Mouse (Mus musculus): ENCODE data around the gene Grm8. TPM values are rescaled to one million over a fixed set of nuclear protein-coding genes. Genes with fewer than 3 reads are reported as not detected.

The Grm8 gene
- total RNA-seq, 2 experiments from 2014 or later, result 0.04 TPM; not detected in 1

- ATAC-seq (ENCODE audit: poor library complexity, severe bottlenecking), result no peak
Observed at GRCm38 (mm10) chr6:28051966-28052365, 83.0 kb downstream of the Grm8 start.

GRCm38 (mm10) chr6:28042339-28042738, 92.6 kb downstream of the Grm8 start:
- ATAC-seq (ENCODE audit: poor library complexity, severe bottlenecking), result no peak

GRCm38 (mm10) chr6:28040815-28041214, 94.2 kb downstream of the Grm8 start:
- no peak for ATAC-seq (ENCODE audit: poor library complexity, severe bottlenecking)

- no peak for ATAC-seq (ENCODE audit: poor library complexity, severe bottlenecking)
Observed at GRCm38 (mm10) chr6:28032006-28032405, 103.0 kb downstream of the Grm8 start.

GRCm38 (mm10) chr6:28017653-28018052, 117.3 kb downstream of the Grm8 start:
- ATAC-seq (ENCODE audit: poor library complexity, severe bottlenecking), result no peak

GRCm38 (mm10) chr6:28007001-28007400, 128.0 kb downstream of the Grm8 start:
- no peak for ATAC-seq (ENCODE audit: poor library complexity, severe bottlenecking)

- no peak for ATAC-seq (ENCODE audit: poor library complexity, severe bottlenecking)
Observed at GRCm38 (mm10) chr6:27997250-27997649, 137.7 kb downstream of the Grm8 start.

GRCm38 (mm10) chr6:27991241-27991640, 143.7 kb downstream of the Grm8 start:
- no peak for ATAC-seq (ENCODE audit: poor library complexity, severe bottlenecking)

GRCm38 (mm10) chr6:27982598-27982997, 152.4 kb downstream of the Grm8 start:
- no peak for ATAC-seq (ENCODE audit: poor library complexity, severe bottlenecking)

- ATAC-seq (ENCODE audit: poor library complexity, severe bottlenecking), result no peak
Observed at GRCm38 (mm10) chr6:27982021-27982420, 153.0 kb downstream of the Grm8 start.

GRCm38 (mm10) chr6:27977361-27977760, 157.6 kb downstream of the Grm8 start:
- no peak for ATAC-seq (ENCODE audit: poor library complexity, severe bottlenecking)

GRCm38 (mm10) chr6:27968859-27969258, 166.1 kb downstream of the Grm8 start:
- ATAC-seq (ENCODE audit: poor library complexity, severe bottlenecking), result no peak

GRCm38 (mm10) chr6:27967037-27967436, 167.9 kb downstream of the Grm8 start:
- no peak for ATAC-seq (ENCODE audit: poor library complexity, severe bottlenecking)

GRCm38 (mm10) chr6:27965237-27965636, 169.7 kb downstream of the Grm8 start:
- ATAC-seq (ENCODE audit: poor library complexity, severe bottlenecking), result no peak

- ATAC-seq (ENCODE audit: poor library complexity, severe bottlenecking), result no peak
Observed at GRCm38 (mm10) chr6:27963887-27964286, 171.1 kb downstream of the Grm8 start.

- no peak for ATAC-seq (ENCODE audit: poor library complexity, severe bottlenecking)
Observed at GRCm38 (mm10) chr6:27956278-27956857, 178.6 kb downstream of the Grm8 start.

- ATAC-seq (ENCODE audit: poor library complexity, severe bottlenecking), result no peak
Observed at GRCm38 (mm10) chr6:27951433-27951832, 183.5 kb downstream of the Grm8 start.

GRCm38 (mm10) chr6:27928058-27928457, 206.9 kb downstream of the Grm8 start:
- no peak for ATAC-seq (ENCODE audit: poor library complexity, severe bottlenecking)

GRCm38 (mm10) chr6:27913281-27913680, 221.7 kb downstream of the Grm8 start:
- no peak for ATAC-seq (ENCODE audit: poor library complexity, severe bottlenecking)

- no peak for ATAC-seq (ENCODE audit: poor library complexity, severe bottlenecking)
Observed at GRCm38 (mm10) chr6:27904358-27904757, 230.6 kb downstream of the Grm8 start.

GRCm38 (mm10) chr6:27902224-27902623, 232.8 kb downstream of the Grm8 start:
- ATAC-seq (ENCODE audit: poor library complexity, severe bottlenecking), result no peak

GRCm38 (mm10) chr6:27901396-27901795, 233.6 kb downstream of the Grm8 start:
- no peak for ATAC-seq (ENCODE audit: poor library complexity, severe bottlenecking)

GRCm38 (mm10) chr6:27895153-27895552, 239.8 kb downstream of the Grm8 start:
- ATAC-seq (ENCODE audit: poor library complexity, severe bottlenecking), result no peak

All from megakaryocyte, adult 5-6 weeks (primary cell).